Mouse (Mus musculus) testis, adult 2 months (tissue): ENCODE results near the gene Aym1. TPM values are rescaled to one million over a fixed set of nuclear protein-coding genes. Genes with fewer than 3 reads are reported as not detected.

Experiments used
- H3K27ac ChIP-seq: fragments of 200-500 bp; 2 replicates; pipeline ENCODE4 v1.5.1; 2012; ENCODE audit warnings: low read depth, low read length; ENCODE audit not compliant: control insufficient read depth, insufficient read depth
- H3K27me3 ChIP-seq: fragments of 200-500 bp; 2 replicates; pipeline ENCODE4 v1.6.1; 2012; ENCODE audit warnings: mild to moderate bottlenecking, low read length, moderate library complexity; ENCODE audit not compliant: control insufficient read depth, insufficient read depth
- H3K36me3 ChIP-seq: fragments of 200-500 bp; 2 replicates; pipeline ENCODE4 v1.6.1; 2012; ENCODE audit warnings: mild to moderate bottlenecking, low read length; ENCODE audit not compliant: control insufficient read depth, insufficient read depth
- H3K4me1 ChIP-seq: fragments of 200-500 bp; 2 replicates; pipeline ENCODE4 v1.6.1; 2012; ENCODE audit warnings: low read length; ENCODE audit not compliant: control insufficient read depth, insufficient read depth
- H3K4me3 ChIP-seq: fragments of 200-500 bp; 2 replicates; pipeline ENCODE4 v1.5.1; 2012; ENCODE audit warnings: low read depth, mild to moderate bottlenecking, low read length, moderate library complexity, mixed read lengths; ENCODE audit not compliant: control insufficient read depth
- CTCF ChIP-seq: fragments of 200-500 bp; IDR thresholded peaks from 2 replicates; pipeline ENCODE4 v1.5.1; 2012; ENCODE audit warnings: low read depth, mild to moderate bottlenecking, inconsistent platforms, low read length, moderate library complexity; ENCODE audit not compliant: control insufficient read depth, insufficient read depth, insufficient replicate concordance
- POLR2A ChIP-seq: fragments of 200-500 bp; IDR thresholded peaks from 2 replicates; pipeline ENCODE4 v1.6.1; 2012; ENCODE audit warnings: low read depth, mild to moderate bottlenecking, inconsistent platforms, low read length, moderate library complexity; ENCODE audit not compliant: control insufficient read depth
- polyA plus RNA-seq: library from polyadenylated mRNA; depleted of rRNA; stranded (reverse); fragments of >200 nt; gene quantifications from 2 replicates; pipeline ENCODE4 v1.2.3, GENCODE M21; 2012; rRNA removed

Gene Aym1
- polyA plus RNA-seq, 1 experiment, result 10.8 TPM

GRCm38 (mm10) chr5:113380553-113380952 is 23.5 kb downstream of the Aym1 start:
- no peaks in the 10 kb centered on the region for H3K4me1 ChIP-seq
- H3K27me3 ChIP-seq, result no peaks in the 10 kb centered on the region
- no peak overlapping the region for H3K4me3 ChIP-seq
- H3K27ac ChIP-seq, result no peak overlapping the region
- TF ChIP-seq CTCF (no peak), POLR2A (no peak)
- H3K36me3 ChIP-seq, result no peaks in the 10 kb centered on the region

- TF ChIP-seq POLR2A, result no peak
- no peak for TF ChIP-seq CTCF
- Histone ChIP-seq H3K27me3 (no peaks in the 10 kb centered on the region), H3K4me3 (no peak overlapping the region), H3K27ac (no peak overlapping the region), H3K36me3 (no peaks in the 10 kb centered on the region), H3K4me1 (no peaks in the 10 kb centered on the region)
Observed at GRCm38 (mm10) chr5:113382580-113382979, 25.5 kb downstream of the Aym1 start.

- TF ChIP-seq CTCF (no peak), POLR2A (no peak)
Observed at GRCm38 (mm10) chr5:113393766-113394165, 36.7 kb downstream of the Aym1 start.

GRCm38 (mm10) chr5:113396286-113396934 is 39.3 kb downstream of the Aym1 start:
- no peak for TF ChIP-seq CTCF
- no peak for TF ChIP-seq POLR2A
- Histone ChIP-seq H3K4me1 (no peaks in the 10 kb centered on the region), H3K36me3 (no peaks in the 10 kb centered on the region), H3K27ac (no peak overlapping the region), H3K4me3 (no peak overlapping the region), H3K27me3 (no peaks in the 10 kb centered on the region)

More at GRCm38 (mm10) chr5:113393766-113394165, 36.7 kb downstream of the Aym1 start:
- no peaks in the 10 kb centered on the region for H3K27me3 ChIP-seq
- H3K4me3 ChIP-seq, result no peak overlapping the region
- no peaks in the 10 kb centered on the region for H3K4me1 ChIP-seq
- no peaks in the 10 kb centered on the region for H3K36me3 ChIP-seq
- H3K27ac ChIP-seq, result no peak overlapping the region

GRCm38 (mm10) chr5:113397443-113398317 is 40.6 kb downstream of the Aym1 start:
- no peaks in the 10 kb centered on the region for H3K27me3 ChIP-seq
- H3K27ac ChIP-seq, result no peak overlapping the region
- no peaks in the 10 kb centered on the region for H3K36me3 ChIP-seq
- H3K4me3 ChIP-seq, result no peak overlapping the region
- H3K4me1 ChIP-seq, result no peaks in the 10 kb centered on the region
- TF ChIP-seq POLR2A (no peak), CTCF (no peak)

GRCm38 (mm10) chr5:113402702-113403101 is 45.6 kb downstream of the Aym1 start:
- Histone ChIP-seq H3K4me1 (no peaks in the 10 kb centered on the region), H3K27ac (no peak overlapping the region), H3K4me3 (no peak overlapping the region), H3K36me3 (no peaks in the 10 kb centered on the region), H3K27me3 (no peaks in the 10 kb centered on the region)
- TF ChIP-seq CTCF, result no peak
- TF ChIP-seq POLR2A, result no peak

- Histone ChIP-seq H3K36me3 (no peaks in the 10 kb centered on the region), H3K27me3 (no peaks in the 10 kb centered on the region), H3K4me3 (no peak overlapping the region), H3K27ac (no peak overlapping the region), H3K4me1 (no peaks in the 10 kb centered on the region)
- TF ChIP-seq POLR2A (no peak), CTCF (no peak)
Observed at GRCm38 (mm10) chr5:113407346-113407745, 50.3 kb downstream of the Aym1 start.

Other genes starting within 250 kb of the Aym1 start
- gene 2900026A02Rik, start 136.1 kb upstream of the Aym1 start, polyA plus RNA-seq, result 2.1 and 2.2 TPM in 2 replicates
- not detected in 2 replicates for gene Tmem211, start 130.4 kb upstream of the Aym1 start, polyA plus RNA-seq
- 1.8 and 2.2 TPM in 2 replicates for gene Sgsm1, start 46.5 kb upstream of the Aym1 start, polyA plus RNA-seq
- gene Wscd2, start 133.0 kb downstream of the Aym1 start, polyA plus RNA-seq, result 10.3 and 13.6 TPM in 2 replicates